ENCODE assay signal across 9 mouse cellular contexts in genomic region chr10:84360953-84361352, GRCm38 (mm10).
"Had no signal": no experiment of that assay in that cellular context is flagged by ENCODE, and none has a peak within 500 bp of the region (broad histone marks: within the 10 kb centered on the region; RNA-seq: fewer than 3 reads in every experiment).

No protein-coding gene starts in this region.

- DNase-seq: lung, adult 18-20 months; lung, embryonic 14.5 days; lung, postnatal 10 days; lung, postnatal 4 days; midbrain, embryonic 14.5 days; right cerebral cortex, postnatal 25 days; right cerebral cortex, postnatal 4 days; thymus, adult 2 months; thymus, postnatal 25 days had no signal
